Mouse (Mus musculus) stomach, postnatal 0 days (tissue): ENCODE data around the gene Fam71b. TPM values are rescaled to one million over a fixed set of nuclear protein-coding genes. Genes with fewer than 3 reads are reported as not detected.

Source experiments
- ATAC-seq: fragments of 200-750 bp; cut with Nextera tagmentation; 2 replicates; pipeline ENCODE4 v1.8.0; 2017; ENCODE audit not compliant: low FRiP score, low TSS enrichment
- DNase-seq: peaks from one replicate; pipeline ENCODE4 v3.0.0-alpha.2; 2016; ENCODE audit warnings: low spot score
- H3K27ac ChIP-seq: fragments of 300-500 bp; sonication (generic); replicated peaks from 2 replicates; pipeline ENCODE4 v1.5.1; 2014; ENCODE audit warnings: mild to moderate bottlenecking, control low read depth
- H3K27me3 ChIP-seq: fragments of 300-500 bp; sonication (generic); 2 replicates; pipeline ENCODE4 v1.6.1; 2014; ENCODE audit warnings: low read length; ENCODE audit not compliant: control insufficient read depth, insufficient read depth
- H3K36me3 ChIP-seq: fragments of 300-500 bp; sonication (generic); 2 replicates; pipeline ENCODE4 v1.6.1; 2014; ENCODE audit warnings: low read length, mixed read lengths; ENCODE audit not compliant: control insufficient read depth, insufficient read depth
- H3K4me1 ChIP-seq: fragments of 300-500 bp; sonication (generic); replicated peaks from 2 replicates; pipeline ENCODE4 v1.6.1; 2014; ENCODE audit warnings: antibody characterized with exemption; ENCODE audit not compliant: control insufficient read depth, insufficient read depth
- H3K4me2 ChIP-seq: fragments of 300-500 bp; sonication (generic); replicated peaks from 2 replicates; pipeline ENCODE4 v1.6.1; 2014; ENCODE audit warnings: low read depth, mild to moderate bottlenecking, control low read depth, moderate library complexity
- H3K4me3 ChIP-seq: fragments of 300-500 bp; sonication (generic); 2 replicates; pipeline ENCODE4 v1.5.1; 2014; ENCODE audit warnings: low read depth, low read length, control low read depth
- H3K9ac ChIP-seq: fragments of 300-500 bp; sonication (generic); 2 replicates; pipeline ENCODE4 v1.6.1; 2014; ENCODE audit warnings: mild to moderate bottlenecking, low read length, control low read depth, mixed read lengths
- H3K9me3 ChIP-seq: fragments of 300-500 bp; sonication (generic); 2 replicates; pipeline ENCODE4 v1.6.1; 2016; ENCODE audit warnings: low read length; ENCODE audit not compliant: control insufficient read depth
- CTCF ChIP-seq: IDR thresholded peaks from 2 replicates; pipeline ENCODE4 v1.5.1; 2016; ENCODE audit warnings: antibody characterized with exemption, low read depth, mild to moderate bottlenecking, moderate library complexity
- EP300 ChIP-seq: optimal IDR thresholded peaks from 2 replicates; pipeline ENCODE3; 2016; ENCODE audit warnings: antibody characterized with exemption
- WGBS: fragments of 180-500 bp; shearing (Covaris S2); extraction: QIAGEN DNeasy Blood & Tissue Kit; methylation state at CpG from one replicate; pipeline ENCODE4 v1.1.7; 2014; 5-methylcytosine and 5-hydroxymethylcytosine counted together
- polyA plus RNA-seq: library from polyadenylated mRNA; unstranded; fragments of >200 nt; fragmentation: Nextera tagmentation; extraction: Ambion mirVana; gene quantifications from 2 replicates; pipeline ENCODE4 v1.2.1, GENCODE M21; 2015

Gene Fam71b
- polyA plus RNA-seq, 1 experiment from 2014 or later: not detected

DNA sequence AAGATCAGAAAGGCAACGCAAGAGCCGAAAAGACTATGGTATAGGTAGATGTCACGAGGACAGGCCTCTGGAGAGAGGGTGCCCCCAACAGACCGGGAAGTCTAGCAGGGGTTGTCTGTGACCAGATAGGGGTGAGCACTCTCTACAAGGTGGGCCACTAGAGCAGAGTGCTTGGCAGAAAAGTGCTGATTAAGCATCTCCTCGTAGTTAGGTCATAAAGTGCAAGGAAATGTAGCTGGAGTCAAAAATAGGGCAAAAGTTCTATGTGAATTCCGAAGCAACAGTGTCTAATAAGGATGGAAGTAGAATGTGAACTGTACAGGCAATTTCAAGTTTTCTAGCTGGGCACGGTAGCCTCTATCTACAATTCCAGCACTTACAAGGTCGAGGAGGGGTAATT lies 25.1 kb upstream of the Fam71b start:
- H3K4me3 ChIP-seq: no peak overlapping the region
- no peak for DNase-seq
- H3K27ac ChIP-seq: no peak overlapping the region
- 91% methylated on average over 8 of the region's 8 CpGs for WGBS
- no peaks in the 10 kb centered on the region for H3K36me3 ChIP-seq
- H3K4me2 ChIP-seq: no peak overlapping the region
- no peak overlapping the region for H3K9ac ChIP-seq
- H3K27me3 ChIP-seq: no peaks in the 10 kb centered on the region
- H3K4me1 ChIP-seq: no peaks in the 10 kb centered on the region
- no peak for ATAC-seq
- H3K9me3 ChIP-seq: no peaks in the 10 kb centered on the region
- TF ChIP-seq CTCF: no peak
- no peak for TF ChIP-seq EP300

DNA sequence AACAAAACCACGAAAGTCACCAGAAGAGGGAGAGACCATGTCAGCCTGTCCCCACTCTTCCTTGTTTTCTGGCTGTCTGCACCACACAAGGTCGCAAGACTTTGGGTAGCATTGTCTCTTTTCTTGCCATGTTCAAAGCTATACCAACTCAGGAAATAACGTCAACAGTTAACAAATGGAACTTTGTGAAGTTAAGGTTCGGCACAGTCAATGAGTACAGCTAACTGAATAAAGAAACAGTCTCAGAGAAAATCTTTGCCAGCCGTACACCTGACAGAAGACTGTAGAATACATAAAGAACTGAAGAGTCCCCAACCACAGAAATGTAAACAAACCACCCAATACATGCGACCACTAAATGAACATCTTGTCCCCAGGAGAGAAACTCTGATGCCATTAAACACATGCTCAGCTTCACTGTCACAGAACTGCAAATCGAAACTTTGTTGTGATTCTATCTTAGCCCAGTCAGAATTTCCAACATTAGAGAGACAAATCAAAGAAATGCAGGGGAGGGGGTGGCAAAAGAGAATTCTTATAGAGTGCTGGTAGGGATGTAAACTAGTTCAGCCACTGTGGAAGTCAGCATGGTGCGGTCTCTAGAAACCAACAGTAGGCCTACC lies 23.9 kb upstream of the Fam71b start:
- no peak for ATAC-seq

DNA sequence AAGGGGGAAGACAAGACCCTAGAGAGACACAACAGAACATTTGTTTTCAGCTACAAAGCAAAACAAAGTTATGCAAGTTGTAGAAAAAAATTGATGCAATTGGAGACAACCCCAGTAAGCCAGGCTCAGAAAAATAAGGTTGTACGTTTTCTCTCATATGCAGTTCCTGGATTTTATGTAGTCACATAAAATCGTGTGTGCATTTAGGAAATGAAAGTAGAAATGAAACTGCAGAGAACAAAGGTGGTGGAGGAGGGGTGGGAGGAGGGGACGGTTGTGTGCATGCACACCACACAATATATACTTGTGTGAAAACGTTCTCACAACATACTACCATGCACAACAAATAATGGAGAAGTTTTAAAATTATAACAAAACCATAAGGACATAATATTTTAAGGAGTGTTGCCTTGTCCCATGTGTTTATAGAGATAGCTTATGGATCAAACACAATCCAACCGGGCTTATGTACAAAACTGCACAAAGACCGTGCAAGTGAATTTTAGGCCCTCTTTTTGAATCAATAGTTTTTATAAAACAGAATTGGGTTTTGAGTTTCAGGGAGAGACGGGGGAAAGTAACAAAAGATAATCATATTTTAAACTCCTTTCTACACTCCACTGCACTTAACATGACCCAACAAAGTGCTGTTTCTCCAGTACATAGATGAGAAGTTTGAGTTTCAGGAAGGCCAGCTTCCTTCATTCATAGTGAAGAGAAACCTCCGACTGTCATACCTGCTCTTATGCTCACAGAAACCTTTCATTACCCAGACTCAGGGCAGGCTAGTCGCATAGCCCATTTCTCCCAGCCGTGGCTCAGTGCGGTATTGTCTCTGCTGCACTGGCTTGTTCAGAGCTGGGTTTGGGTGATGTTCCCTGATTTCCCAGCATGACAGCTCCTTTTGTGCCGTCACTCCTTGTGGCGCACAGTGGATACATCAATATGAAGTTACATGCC lies 23.0 kb upstream of the Fam71b start:
- 74% methylated on average over 13 of the region's 13 CpGs for WGBS
- Histone ChIP-seq H3K27ac (no peak overlapping the region), H3K36me3 (no peaks in the 10 kb centered on the region), H3K4me1 (no peaks in the 10 kb centered on the region), H3K27me3 (no peaks in the 10 kb centered on the region), H3K9me3 (no peaks in the 10 kb centered on the region), H3K9ac (no peak overlapping the region), H3K4me2 (no peak overlapping the region), H3K4me3 (no peak overlapping the region)
- TF ChIP-seq CTCF: no peak
- no peak for TF ChIP-seq EP300
- no peak for DNase-seq
- no peak for ATAC-seq

More for the DNA sequence above, 23.9 kb upstream of the Fam71b start:
- 72% methylated on average over 8 of the region's 8 CpGs for WGBS
- no peak for DNase-seq
- Histone ChIP-seq H3K9ac (no peak overlapping the region), H3K36me3 (no peaks in the 10 kb centered on the region), H3K4me1 (no peaks in the 10 kb centered on the region), H3K27ac (no peak overlapping the region), H3K4me3 (no peak overlapping the region), H3K27me3 (no peaks in the 10 kb centered on the region), H3K9me3 (no peaks in the 10 kb centered on the region), H3K4me2 (no peak overlapping the region)
- TF ChIP-seq CTCF: no peak
- TF ChIP-seq EP300: no peak

DNA sequence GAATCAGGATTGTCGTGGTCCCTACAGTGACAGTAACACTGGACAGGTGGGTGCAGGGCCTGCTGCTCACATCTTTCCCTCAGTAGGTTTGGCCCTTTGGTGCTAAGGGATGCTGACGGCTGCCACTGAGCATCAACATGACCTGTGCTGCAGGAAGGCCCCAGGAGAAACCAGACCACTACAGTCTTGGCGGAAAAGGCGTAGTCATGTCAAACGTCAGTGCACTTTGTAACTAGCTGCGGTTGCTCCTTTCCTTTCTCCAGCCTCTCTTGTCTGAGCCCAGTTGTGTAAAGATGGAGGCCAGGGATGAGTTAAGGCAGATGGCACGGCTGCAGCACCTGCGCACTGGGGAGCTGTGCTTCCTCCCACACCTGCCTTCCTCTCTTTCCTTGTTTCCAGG lies 21.3 kb upstream of the Fam71b start:
- 80% methylated on average over 8 of the region's 8 CpGs for WGBS
- Histone ChIP-seq H3K36me3 (no peaks in the 10 kb centered on the region), H3K4me1 (no peaks in the 10 kb centered on the region), H3K9me3 (no peaks in the 10 kb centered on the region), H3K4me3 (no peak overlapping the region), H3K4me2 (no peak overlapping the region), H3K9ac (no peak overlapping the region), H3K27me3 (no peaks in the 10 kb centered on the region), H3K27ac (no peak overlapping the region)
- TF ChIP-seq CTCF: no peak
- no peak for TF ChIP-seq EP300
- no peak for DNase-seq
- ATAC-seq: no peak

DNA sequence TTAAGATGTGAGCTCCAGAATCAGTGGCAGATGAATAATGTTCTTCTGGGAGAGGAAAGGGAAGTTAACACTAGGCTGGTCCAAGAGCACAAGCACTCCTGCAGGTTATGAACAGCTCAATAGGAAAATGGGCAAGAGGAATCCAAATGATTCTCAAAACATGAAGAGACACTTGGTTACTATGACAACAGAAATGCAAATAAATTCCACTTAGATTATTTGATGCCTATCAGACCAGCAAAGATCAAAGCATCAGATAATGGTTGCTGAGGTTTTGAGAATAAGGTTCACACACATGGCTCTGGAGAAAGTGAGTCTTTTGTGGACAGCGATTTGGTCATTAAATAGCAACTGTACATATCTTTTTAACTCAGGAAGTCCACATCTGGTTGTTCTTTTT lies 19.0 kb upstream of the Fam71b start:
- Histone ChIP-seq H3K9me3 (no peaks in the 10 kb centered on the region), H3K4me1 (no peaks in the 10 kb centered on the region), H3K27me3 (no peaks in the 10 kb centered on the region), H3K36me3 (no peaks in the 10 kb centered on the region), H3K4me3 (no peak overlapping the region), H3K27ac (no peak overlapping the region), H3K9ac (no peak overlapping the region), H3K4me2 (no peak overlapping the region)
- DNase-seq: no peak
- 84% methylated on average over 1 of the region's 1 CpGs for whole genome bisulfite sequencing
- no peak for ATAC-seq
- TF ChIP-seq CTCF (no peak), EP300 (no peak)
